Mouse (Mus musculus) lung, embryonic 16.5 days (tissue): Measurements from ENCODE around the gene Lgsn. TPM values are rescaled to one million over a fixed set of nuclear protein-coding genes. Genes with fewer than 3 reads are reported as not detected.

Experiments
- ATAC-seq: fragments of 200-750 bp; cut with Nextera tagmentation; 2 replicates; pipeline ENCODE4 v1.8.0; 2017; ENCODE audit warnings: low read depth, mild to moderate bottlenecking, moderate library complexity
- H3K27ac ChIP-seq: fragments of 300-500 bp; sonication (generic); 2 replicates; pipeline ENCODE4 v1.5.1; 2014; ENCODE audit warnings: mild to moderate bottlenecking, control low read depth, low read length
- H3K27me3 ChIP-seq: fragments of 300-500 bp; sonication (generic); 2 replicates; pipeline ENCODE4 v1.6.1; 2014; ENCODE audit warnings: low read depth, low read length, mixed read lengths; ENCODE audit not compliant: control insufficient read depth, insufficient read depth
- H3K36me3 ChIP-seq: fragments of 300-500 bp; sonication (generic); 2 replicates; pipeline ENCODE4 v1.6.1; 2014; ENCODE audit warnings: low read length; ENCODE audit not compliant: control insufficient read depth, insufficient read depth
- H3K4me1 ChIP-seq: fragments of 300-500 bp; sonication (generic); replicated peaks from 2 replicates; pipeline ENCODE4 v1.6.1; 2014; ENCODE audit warnings: low read length, mixed read lengths; ENCODE audit not compliant: control insufficient read depth, insufficient read depth
- H3K4me2 ChIP-seq: fragments of 300-500 bp; sonication (generic); 2 replicates; pipeline ENCODE4 v1.6.1; 2014; ENCODE audit warnings: low read depth, low read length, control low read depth
- H3K4me3 ChIP-seq: fragments of 300-500 bp; sonication (generic); 2 replicates; pipeline ENCODE4 v1.5.1; 2014; ENCODE audit warnings: mild to moderate bottlenecking, low read length, control low read depth
- H3K9ac ChIP-seq: fragments of 300-500 bp; sonication (generic); 2 replicates; pipeline ENCODE4 v1.6.1; 2014; ENCODE audit warnings: low read length, control low read depth
- H3K9me3 ChIP-seq: fragments of 300-500 bp; sonication (generic); 2 replicates; pipeline ENCODE4 v1.6.1; 2016; ENCODE audit warnings: low read length; ENCODE audit not compliant: control insufficient read depth
- WGBS: fragments of 180-500 bp; shearing (Covaris S2); extraction: QIAGEN DNeasy Blood & Tissue Kit; methylation state at CpG from one replicate; pipeline ENCODE4 v1.1.7; 2014; 5-methylcytosine and 5-hydroxymethylcytosine counted together
- polyA plus RNA-seq: library from polyadenylated mRNA; unstranded; fragments of >200 nt; fragmentation: Nextera tagmentation; extraction: Ambion mirVana; gene quantifications from 2 replicates; pipeline ENCODE4 v1.2.1, GENCODE M21; 2015

Gene Lgsn
- polyA plus RNA-seq, 1 experiment from 2014 or later: not detected

DNA sequence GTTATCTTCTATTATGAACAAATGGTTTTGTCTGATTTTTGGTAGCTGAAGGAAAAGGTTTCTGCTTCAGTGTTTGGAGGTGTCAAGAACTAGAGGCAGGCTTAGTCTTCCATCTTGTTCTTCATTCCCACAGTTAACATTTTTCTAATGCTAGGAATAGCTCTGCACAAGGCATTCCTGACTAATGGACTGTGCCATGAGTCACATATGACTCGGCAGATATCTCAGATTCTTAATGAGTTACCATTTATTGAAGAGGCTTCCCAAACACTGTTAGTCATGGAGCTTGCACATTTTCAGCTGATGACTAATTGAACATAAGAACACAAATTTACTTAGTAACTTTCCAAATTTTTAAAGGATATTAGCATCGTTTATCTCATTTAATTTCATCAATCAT is 19.3 kb upstream of the Lgsn start:
- Histone ChIP-seq H3K4me2 (no peak overlapping the region), H3K36me3 (no peaks in the 10 kb centered on the region), H3K27ac (no peak overlapping the region), H3K4me1 (no peaks in the 10 kb centered on the region), H3K27me3 (no peaks in the 10 kb centered on the region), H3K4me3 (no peak overlapping the region), H3K9me3 (no peaks in the 10 kb centered on the region), H3K9ac (no peak overlapping the region)
- ATAC-seq: no peak
- whole genome bisulfite sequencing: 50% methylated on average over 2 of the region's 2 CpGs

DNA sequence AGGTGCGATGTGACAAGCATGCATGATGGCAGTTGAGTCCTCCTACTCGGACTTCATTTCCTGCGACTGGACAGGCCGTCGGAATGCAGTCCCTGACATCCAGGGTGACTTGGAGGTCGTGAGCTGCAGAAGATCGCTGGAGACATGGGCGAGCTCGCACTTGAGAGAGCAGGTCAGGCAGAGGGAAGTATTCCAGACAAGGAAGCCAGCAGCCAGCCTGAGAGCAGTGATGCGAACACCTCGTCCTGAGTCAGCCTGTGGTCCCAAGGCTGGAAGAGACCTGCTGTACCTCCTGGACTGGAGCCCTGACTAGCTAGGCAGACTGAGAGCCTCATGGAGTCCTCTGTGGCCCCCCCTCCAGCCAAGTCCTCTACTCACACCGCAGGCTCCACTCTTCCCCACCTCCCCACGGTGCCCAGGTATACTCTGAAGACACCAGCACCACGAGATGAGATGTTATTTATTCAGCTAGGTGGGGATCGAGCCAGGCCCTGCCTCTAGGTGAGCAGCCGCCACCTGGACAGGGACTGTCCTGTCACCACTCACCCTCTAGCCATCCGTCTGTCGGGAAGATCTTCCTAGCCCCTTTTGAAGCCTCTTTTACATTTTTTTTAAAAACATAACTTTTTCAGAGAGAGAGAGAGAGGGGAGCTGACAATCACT is 11.5 kb upstream of the Lgsn start:
- H3K9ac ChIP-seq: no peak overlapping the region
- no peaks in the 10 kb centered on the region for H3K36me3 ChIP-seq
- no peaks in the 10 kb centered on the region for H3K9me3 ChIP-seq
- H3K27me3 ChIP-seq: no peaks in the 10 kb centered on the region
- H3K4me3 ChIP-seq: no peak overlapping the region
- ATAC-seq: no peak
- 42% methylated on average over 18 of the region's 18 CpGs for WGBS
- no peak overlapping the region for H3K4me2 ChIP-seq
- H3K27ac ChIP-seq: no peak overlapping the region
- no peaks in the 10 kb centered on the region for H3K4me1 ChIP-seq

DNA sequence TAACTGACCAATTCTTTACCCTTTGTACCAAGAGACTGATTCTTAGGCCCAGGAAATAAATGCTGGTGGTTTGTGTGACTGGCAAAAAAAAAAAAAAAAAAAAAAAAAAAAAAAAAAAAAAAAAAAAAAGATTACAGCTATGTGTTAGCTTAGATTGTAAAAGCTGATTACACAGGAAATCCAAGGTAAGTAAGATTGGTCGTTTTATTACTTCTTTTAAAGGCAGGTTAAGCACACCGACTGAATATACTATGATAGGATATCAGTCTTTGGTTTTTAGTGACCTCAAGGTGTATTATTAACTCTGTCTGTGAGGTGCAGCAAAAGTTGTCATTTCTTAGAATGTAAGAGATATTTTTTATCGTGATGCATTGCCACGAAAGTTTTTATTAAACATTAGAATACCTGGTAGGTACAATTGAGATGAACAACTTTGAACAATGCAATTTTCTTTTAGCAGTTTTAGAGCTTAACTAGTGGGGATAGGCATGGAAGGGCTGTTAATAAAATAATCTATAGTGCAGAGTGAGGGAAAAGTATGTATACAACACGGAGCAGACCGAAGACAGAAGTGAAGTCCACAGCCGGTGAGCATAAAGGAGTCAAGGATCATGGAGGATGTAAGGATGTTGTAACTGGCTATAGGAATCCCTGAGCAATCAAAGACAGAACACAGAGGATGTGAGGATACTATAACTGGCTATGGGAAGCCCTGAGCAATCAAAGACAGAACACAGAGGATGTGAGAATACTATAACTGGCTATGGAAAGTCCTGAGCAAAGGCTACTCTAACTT is 10.7 kb upstream of the Lgsn start:
- WGBS: 74% methylated on average over 7 of the region's 7 CpGs
- H3K4me1 ChIP-seq: no peaks in the 10 kb centered on the region
- ATAC-seq: no peak
- H3K9me3 ChIP-seq: no peaks in the 10 kb centered on the region
- H3K27ac ChIP-seq: no peak overlapping the region
- no peaks in the 10 kb centered on the region for H3K27me3 ChIP-seq
- no peak overlapping the region for H3K9ac ChIP-seq
- no peaks in the 10 kb centered on the region for H3K36me3 ChIP-seq
- no peak overlapping the region for H3K4me3 ChIP-seq
- H3K4me2 ChIP-seq: no peak overlapping the region

DNA sequence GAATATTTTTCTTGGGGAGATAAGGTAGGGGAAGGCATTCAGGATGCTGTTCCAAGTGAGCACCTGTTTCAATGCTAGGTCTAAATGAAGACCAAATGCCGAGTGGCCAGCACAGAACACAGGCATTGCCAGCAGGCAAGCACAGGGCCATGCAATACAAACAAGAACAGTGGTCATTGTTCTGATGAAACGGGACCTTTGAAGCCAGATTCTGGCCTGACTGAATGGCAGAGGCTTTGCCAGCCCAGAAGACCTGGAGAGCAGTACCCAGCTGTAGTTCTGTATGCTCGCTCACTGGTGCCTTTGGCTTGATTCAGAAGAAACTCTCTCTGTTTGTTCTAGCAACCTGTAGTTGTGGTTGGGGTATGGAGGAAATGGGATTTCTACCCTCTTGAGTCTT is 800 bp upstream of the Lgsn start:
- H3K27ac ChIP-seq: no peak overlapping the region
- H3K9ac ChIP-seq: no peak overlapping the region
- ATAC-seq: no peak
- H3K9me3 ChIP-seq: no peaks in the 10 kb centered on the region
- no peaks in the 10 kb centered on the region for H3K36me3 ChIP-seq
- no peaks in the 10 kb centered on the region for H3K4me1 ChIP-seq
- H3K4me3 ChIP-seq: no peak overlapping the region
- H3K4me2 ChIP-seq: no peak overlapping the region
- WGBS: 53% methylated on average over 3 of the region's 3 CpGs
- H3K27me3 ChIP-seq: no peaks in the 10 kb centered on the region

GRCm38 (mm10) chr1:31178264-31178663 is 2.1 kb downstream of the Lgsn start:
- no peaks in the 10 kb centered on the region for H3K27me3 ChIP-seq
- no peak for ATAC-seq
- H3K9ac ChIP-seq: no peak overlapping the region
- H3K36me3 ChIP-seq: no peaks in the 10 kb centered on the region
- no peak overlapping the region for H3K27ac ChIP-seq
- no peak overlapping the region for H3K4me2 ChIP-seq
- WGBS: 33% methylated on average over 1 of the region's 1 CpGs
- no peak overlapping the region for H3K4me3 ChIP-seq
- no peaks in the 10 kb centered on the region for H3K4me1 ChIP-seq
- H3K9me3 ChIP-seq: no peaks in the 10 kb centered on the region

DNA sequence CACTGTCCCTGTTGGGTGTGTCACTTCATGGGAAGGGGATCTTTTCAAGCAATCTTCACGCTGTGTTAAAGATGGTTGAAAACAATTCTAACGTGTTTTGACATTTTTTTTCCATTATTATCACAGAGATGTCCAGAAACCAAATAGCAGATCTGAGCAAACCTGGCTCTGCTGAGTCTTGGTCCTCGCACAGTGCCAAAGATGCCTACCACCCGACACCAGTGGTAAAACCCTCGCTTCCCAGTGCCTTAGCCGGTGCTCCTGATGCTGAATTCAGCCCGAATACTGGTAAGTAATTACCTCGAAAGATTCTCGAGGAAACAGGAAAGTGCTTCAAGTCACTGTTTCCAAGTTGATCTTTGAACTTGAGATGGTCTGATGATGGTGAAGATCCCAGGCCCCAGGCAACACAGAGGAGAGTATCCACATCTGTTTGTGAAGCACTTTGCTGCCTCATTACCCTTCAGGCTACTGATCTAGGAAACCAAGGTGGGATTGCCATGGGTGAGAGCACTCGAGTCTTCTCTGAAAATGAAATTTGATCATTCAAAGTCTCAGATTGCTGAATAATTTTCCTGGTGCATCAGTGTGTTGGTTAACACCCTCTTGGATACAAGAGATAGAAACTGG is 14.2 kb downstream of the Lgsn start:
- no peaks in the 10 kb centered on the region for H3K9me3 ChIP-seq
- H3K4me3 ChIP-seq: no peak overlapping the region
- no peaks in the 10 kb centered on the region for H3K4me1 ChIP-seq
- no peak overlapping the region for H3K9ac ChIP-seq
- H3K4me2 ChIP-seq: no peak overlapping the region
- no peaks in the 10 kb centered on the region for H3K36me3 ChIP-seq
- H3K27me3 ChIP-seq: no peaks in the 10 kb centered on the region
- 72% methylated on average over 10 of the region's 10 CpGs for WGBS
- no peak for ATAC-seq
- no peak overlapping the region for H3K27ac ChIP-seq

GRCm38 (mm10) chr1:31195633-31196032 is 19.4 kb downstream of the Lgsn start:
- Histone ChIP-seq H3K4me3 (no peak overlapping the region), H3K36me3 (no peaks in the 10 kb centered on the region), H3K27ac (no peak overlapping the region), H3K4me2 (no peak overlapping the region), H3K9me3 (no peaks in the 10 kb centered on the region), H3K4me1 (no peaks in the 10 kb centered on the region), H3K27me3 (no peaks in the 10 kb centered on the region), H3K9ac (no peak overlapping the region)
- WGBS: 63% methylated on average over 1 of the region's 1 CpGs
- no peak for ATAC-seq

GRCm38 (mm10) chr1:31196959-31197358 is 20.8 kb downstream of the Lgsn start:
- no peak overlapping the region for H3K9ac ChIP-seq
- ATAC-seq: no peak
- no peaks in the 10 kb centered on the region for H3K4me1 ChIP-seq
- no peaks in the 10 kb centered on the region for H3K36me3 ChIP-seq
- no peak overlapping the region for H3K4me2 ChIP-seq
- WGBS: 92% methylated on average over 3 of the region's 3 CpGs
- H3K4me3 ChIP-seq: no peak overlapping the region
- H3K27ac ChIP-seq: no peak overlapping the region
- no peaks in the 10 kb centered on the region for H3K9me3 ChIP-seq
- no peaks in the 10 kb centered on the region for H3K27me3 ChIP-seq

- no peaks in the 10 kb centered on the region for H3K4me1 ChIP-seq
- no peaks in the 10 kb centered on the region for H3K27me3 ChIP-seq
- H3K4me2 ChIP-seq: no peak overlapping the region
- 78% methylated on average over 10 of the region's 10 CpGs for WGBS
- no peak for ATAC-seq
- H3K4me3 ChIP-seq: no peak overlapping the region
- H3K9ac ChIP-seq: no peak overlapping the region
- H3K27ac ChIP-seq: no peak overlapping the region
- H3K36me3 ChIP-seq: no peaks in the 10 kb centered on the region
- no peaks in the 10 kb centered on the region for H3K9me3 ChIP-seq
Measured at GRCm38 (mm10) chr1:31203771-31204170, 27.6 kb downstream of the Lgsn start.
